Mouse (Mus musculus) heart, adult 18-20 months (tissue): ENCODE results near the gene Cox8b. TPM values are rescaled to one million over a fixed set of nuclear protein-coding genes. Genes with fewer than 3 reads are reported as not detected.

ENCODE experiments used
- DNase-seq, 2 experiments: peaks; one replicate each; pipeline ENCODE4 v3.0.0; 2021 to 2022; ENCODE audit warnings: mixed read lengths in 1 of 2
- long read RNA-seq, 2 experiments: library from polyadenylated mRNA; stranded (forward); transcript quantifications; one replicate each; pipeline ENCODE4 v2.0.0; 2021
- total RNA-seq, 2 experiments: library from RNA; stranded (reverse); gene quantifications; 2 replicates each; pipeline ENCODE4 v1.2.3; 2021

Cox8b gene
- total RNA-seq, result 1,000 to 10,000 TPM; 3,201 to 3,214 TPM
- long read RNA-seq, experiment 1, transcript Cox8b-201 (2 exons, 360 nt), result major isoform, 2,346 of 2,430 reads
- long read RNA-seq, experiment 1, partial matches to known transcripts, result 49 of 2,430 reads
- long read RNA-seq, experiment 1, other reads (novel, unspliced or antisense), result 35 of 2,430 reads
- long read RNA-seq, experiment 2, transcript Cox8b-201 (2 exons, 360 nt), result major isoform, 2,074 of 2,144 reads
- long read RNA-seq, experiment 2, partial matches to known transcripts, result 54 of 2,144 reads
- long read RNA-seq, experiment 2, other reads (novel, unspliced or antisense), result 16 of 2,144 reads

GRCm38 (mm10) chr7:140900220-140900619 lies at the start of gene Cox8b:
TSS of gene Cox8b (minus strand) at chr7:140900446.
- DNase-seq, result peak; percentile 72 to 75

- DNase-seq, result no peak
Measured at GRCm38 (mm10) chr7:140949255-140949654, 49.0 kb upstream of the Cox8b start.

DNA sequence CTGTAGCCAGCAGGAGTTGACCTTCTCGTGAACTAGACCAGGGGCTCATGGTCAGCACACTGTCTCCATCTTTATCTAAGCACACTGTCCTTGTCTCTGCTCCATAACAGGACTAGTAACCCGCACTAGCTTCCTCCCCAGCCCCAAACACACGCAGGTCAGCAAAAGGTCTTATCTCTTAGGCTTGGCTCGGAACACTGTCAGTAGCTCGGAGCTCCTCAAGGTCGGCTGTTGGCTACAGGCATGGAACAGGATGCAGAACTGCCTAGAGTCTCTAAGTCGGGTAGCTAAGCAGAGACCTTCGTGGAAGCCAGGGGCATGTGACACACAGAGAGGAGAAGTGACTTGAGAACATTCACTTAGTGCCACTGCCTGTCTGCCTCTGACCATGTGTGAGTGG lies 47.9 kb upstream of the Cox8b start:
- no peak for DNase-seq

- peak in 1 of 2 experiments; percentile 75 for DNase-seq
Measured at GRCm38 (mm10) chr7:140946980-140947379, 46.7 kb upstream of the Cox8b start.

DNA sequence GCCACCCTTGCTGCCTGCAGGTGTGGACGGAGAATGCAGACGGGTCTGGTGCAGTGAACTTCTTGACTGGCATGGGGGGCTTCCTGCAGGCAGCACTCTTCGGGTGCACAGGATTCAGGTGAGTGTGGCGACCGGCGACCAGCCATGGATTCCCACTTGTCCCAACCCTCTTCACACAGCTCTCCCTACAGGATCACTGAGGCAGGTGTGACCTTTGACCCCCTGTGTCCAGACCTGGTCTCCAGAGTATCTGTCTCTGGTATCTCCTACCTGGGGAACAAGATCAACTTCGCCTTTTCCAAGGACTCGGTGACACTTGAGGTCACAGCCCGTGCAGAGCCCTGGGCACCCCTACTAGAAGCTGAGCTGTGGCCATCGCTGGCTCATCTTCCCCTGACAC lies 46.1 kb upstream of the Cox8b start:
- DNase-seq, result no peak

GRCm38 (mm10) chr7:140945247-140945646 lies 45.0 kb upstream of the Cox8b start:
- DNase-seq, result no peak

- no peak for DNase-seq
Measured at GRCm38 (mm10) chr7:140944236-140944635, 44.0 kb upstream of the Cox8b start.

DNA sequence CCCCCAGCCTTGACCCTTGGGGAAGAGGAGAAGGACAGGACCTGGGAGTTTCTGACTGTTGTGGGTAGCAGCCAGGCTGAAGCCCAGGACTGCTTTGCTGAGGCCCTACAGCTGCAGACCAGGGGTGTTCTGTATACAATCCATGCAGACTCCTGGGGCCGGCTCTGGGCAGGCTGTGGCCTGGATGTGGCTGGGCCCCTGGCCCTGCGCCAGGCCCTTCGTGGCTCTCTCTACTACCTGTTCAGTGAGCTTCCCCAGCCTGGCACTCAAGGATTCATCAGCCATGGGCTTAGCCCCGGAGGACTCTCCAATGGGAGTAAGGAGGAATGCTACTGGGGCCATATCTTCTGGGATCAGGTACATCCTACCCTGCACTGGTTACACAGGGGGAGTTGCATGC lies 43.1 kb upstream of the Cox8b start:
- DNase-seq, result peak in 1 of 2 experiments; percentile 13

- DNase-seq, result peak in 1 of 2 experiments; percentile 25
Measured at GRCm38 (mm10) chr7:140942811-140943210, 42.6 kb upstream of the Cox8b start.

- no peak for DNase-seq
Measured at GRCm38 (mm10) chr7:140942341-140942740, 42.1 kb upstream of the Cox8b start.

DNA sequence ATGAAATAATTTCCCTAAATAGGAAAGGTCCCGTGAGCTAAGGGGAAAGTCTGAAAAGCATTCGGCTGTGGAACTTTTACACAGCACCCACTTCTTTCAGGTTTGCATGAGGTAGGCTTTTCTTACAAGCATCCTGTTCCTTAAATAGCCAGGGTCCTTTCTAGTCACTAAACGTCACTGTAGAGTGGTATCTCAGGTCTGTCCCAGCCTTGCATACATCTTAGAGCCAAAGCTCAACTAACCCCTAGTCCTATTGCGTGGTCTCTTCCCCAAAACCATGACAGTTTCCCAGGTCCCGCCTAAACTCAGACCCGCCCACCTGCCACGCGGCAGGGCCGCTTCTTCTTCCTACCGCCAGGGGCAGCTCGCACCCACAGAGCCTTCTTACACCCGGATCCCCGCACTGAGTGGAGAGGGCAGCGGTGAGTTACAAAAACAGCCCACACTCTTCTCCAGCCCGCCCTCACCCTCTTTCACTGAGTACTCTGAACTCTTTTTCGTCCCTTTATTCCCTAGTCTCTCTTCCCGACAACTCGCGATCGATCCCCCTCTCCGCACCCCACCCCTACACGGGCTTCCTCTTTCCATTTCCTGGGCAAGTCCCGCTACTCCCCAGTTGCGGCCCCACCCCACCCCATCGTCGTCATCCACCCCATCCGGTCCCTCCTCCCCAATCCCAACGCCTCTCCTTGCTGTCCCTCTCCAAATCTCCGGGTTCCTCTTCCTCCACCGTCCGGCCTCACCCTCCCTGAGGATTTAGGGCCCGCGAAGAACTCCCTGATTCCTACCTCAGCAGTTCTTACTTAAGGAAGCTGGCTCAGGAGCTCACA lies 41.2 kb upstream of the Cox8b start, which contains the start of gene Pgghg:
Gene Pgghg (plus strand): TSS at position 170 of the 830 bp plus-strand sequence.
- DNase-seq, result peak; percentile 92 to 96

DNA sequence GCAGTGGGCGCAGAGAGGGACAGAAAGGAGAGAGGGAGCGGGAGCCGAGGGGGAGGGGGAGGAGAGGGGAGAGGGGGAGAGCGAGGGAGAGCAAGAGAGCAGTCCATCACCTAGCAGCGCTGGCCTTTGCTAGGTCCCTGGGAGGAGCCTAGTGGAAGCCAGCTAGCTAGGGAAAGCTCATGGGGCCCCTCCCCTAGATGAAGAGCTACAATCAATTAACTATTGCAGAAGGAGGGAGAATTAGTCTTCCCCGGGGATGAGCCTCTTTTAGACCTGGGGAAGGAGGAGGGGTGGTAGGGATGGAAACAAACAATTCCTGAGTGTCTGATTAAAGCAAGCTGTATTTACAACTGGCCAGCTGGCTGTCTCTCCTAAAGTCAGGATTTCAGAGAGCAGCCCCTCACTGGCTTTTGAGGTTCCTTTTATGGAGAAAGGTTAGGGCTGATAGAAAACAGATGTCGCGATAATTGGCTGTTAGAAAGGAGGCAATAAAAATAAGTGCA lies 39.5 kb upstream of the Cox8b start:
- DNase-seq, result peak; percentile 35 to 45

GRCm38 (mm10) chr7:140938896-140939295 lies 38.6 kb upstream of the Cox8b start:
- DNase-seq, result no peak

DNA sequence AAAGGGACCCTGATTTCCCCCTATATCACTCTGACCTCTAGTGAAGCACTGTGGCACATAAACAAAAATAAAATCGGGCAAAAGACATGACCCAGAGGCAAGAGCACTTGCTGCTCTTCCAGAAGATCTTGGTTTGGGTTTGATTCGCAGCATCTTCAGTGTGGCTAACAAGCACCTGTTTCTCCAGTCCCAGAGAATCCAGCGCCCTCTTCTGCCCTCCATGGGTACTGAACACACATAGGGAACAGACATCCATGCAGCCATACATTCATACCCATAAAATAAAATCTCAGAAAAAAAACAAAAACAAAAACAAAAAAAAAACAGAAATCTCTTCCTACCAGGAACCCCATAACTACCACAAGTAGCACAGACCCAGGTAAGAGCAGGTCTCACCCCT lies 38.2 kb upstream of the Cox8b start:
- no peak for DNase-seq

DNA sequence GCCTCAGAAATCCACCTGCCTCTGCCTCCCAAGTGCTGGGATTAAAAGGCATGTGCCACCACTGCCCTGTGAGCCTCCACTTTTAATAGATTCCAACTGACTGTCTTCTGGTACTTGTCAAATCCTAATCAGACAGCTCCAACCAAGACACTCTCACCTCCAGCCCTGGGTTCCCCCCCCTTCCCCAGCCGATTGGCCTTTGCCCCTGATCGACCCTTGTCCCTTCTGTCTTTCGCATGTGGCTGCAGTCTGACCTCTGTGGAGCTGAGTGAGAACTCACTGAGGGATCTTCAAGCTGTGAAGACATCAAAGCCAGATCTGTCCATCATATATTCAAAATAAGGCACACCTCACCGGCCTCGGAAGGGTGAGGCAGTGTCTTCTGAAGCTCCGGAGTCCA lies 26.9 kb upstream of the Cox8b start:
- no peak for DNase-seq

DNA sequence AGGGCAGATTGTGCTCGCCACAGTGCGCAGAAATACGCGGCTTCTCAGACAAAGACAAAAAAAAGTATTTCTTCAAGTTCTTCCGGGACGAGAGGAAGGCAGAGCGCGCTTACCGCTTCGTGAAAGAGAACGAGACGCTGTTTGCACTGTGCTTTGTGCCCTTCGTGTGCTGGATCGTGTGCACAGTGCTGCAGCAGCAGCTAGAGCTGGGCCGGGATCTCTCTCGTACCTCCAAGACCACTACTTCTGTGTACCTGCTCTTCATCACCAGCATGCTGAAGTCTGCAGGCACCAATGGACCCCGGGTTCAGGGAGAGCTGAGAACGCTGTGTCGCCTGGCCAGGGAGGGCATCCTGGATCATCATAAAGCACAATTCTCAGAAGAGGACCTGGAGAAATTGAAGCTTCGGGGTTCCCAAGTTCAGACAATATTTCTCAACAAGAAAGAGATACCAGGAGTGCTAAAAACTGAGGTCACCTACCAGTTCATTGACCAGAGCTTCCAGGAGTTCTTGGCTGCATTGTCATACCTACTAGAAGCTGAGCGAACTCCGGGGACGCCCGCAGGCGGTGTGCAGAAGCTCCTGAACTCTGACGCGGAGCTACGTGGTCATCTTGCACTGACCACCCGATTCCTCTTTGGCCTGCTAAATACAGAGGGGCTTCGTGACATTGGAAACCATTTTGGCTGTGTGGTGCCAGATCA lies 23.0 kb upstream of the Cox8b start:
- no peak for DNase-seq

GRCm38 (mm10) chr7:140922398-140923069 lies 22.3 kb upstream of the Cox8b start:
- DNase-seq, result peak in 1 of 2 experiments; percentile 68

- DNase-seq, result no peak
Measured at GRCm38 (mm10) chr7:140921225-140921975, 21.2 kb upstream of the Cox8b start.

DNA sequence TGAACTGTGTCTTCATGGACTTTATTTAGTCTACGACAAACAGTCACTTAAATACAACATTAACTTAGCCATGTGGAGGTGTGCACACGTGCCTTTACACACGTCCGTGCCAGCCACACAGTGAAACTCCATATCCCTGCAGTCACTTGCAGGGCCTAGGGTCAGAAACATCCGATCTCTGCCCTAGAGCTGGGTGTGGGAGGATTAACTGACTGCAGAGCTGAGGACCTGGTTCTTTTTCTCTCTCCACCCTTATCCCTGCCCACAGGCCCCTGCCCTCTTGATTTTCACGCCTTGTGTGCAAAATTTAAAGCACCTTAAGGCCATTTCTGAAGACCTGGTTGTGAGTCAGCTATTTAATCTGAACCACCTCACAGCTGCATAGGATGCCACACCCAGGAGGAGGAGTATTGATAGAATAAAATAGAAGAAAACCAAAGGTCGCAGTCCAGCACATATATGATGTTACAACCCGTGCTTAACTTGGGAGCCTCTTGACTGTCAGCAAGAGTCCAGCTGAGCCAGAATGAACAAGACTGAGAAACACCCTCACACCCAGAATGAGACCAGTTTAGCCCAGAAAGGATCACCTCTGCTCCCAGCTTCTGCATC lies 20.3 kb upstream of the Cox8b start, which contains the start of gene Nlrp6:
Gene Nlrp6 (plus strand): TSS at position 485 of the 612 bp plus-strand sequence.
- DNase-seq, result no peak

- DNase-seq, result no peak
Measured at GRCm38 (mm10) chr7:140919911-140920310, 19.7 kb upstream of the Cox8b start.
